Mouse (Mus musculus) megakaryocyte progenitor cell, adult 5-6 weeks (primary cell): ENCODE measurements around the gene D030056L22Rik. TPM values are rescaled to one million over a fixed set of nuclear protein-coding genes. Genes with fewer than 3 reads are reported as not detected.
A peak's percentile ranks its signal among the peaks of the same experiment; 100 is the strongest.

Experiments
- ATAC-seq: replicated peaks from 2 replicates; pipeline ENCODE4 v1.8.0; 2016; ENCODE audit warnings: mild to moderate bottlenecking, moderate TSS enrichment, inconsistent platforms; ENCODE audit not compliant: poor library complexity
- total RNA-seq, 2 experiments: library from RNA; stranded (forward) in 1 of 2; stranded (reverse) in 1 of 2; fragments of 157-497, 149-512 nt in 1 of 2; fragments of 200-1000 nt in 1 of 2; gene quantifications; 2 replicates each; pipeline versions ENCODE4 v1.2.3 to v1.2.4; 2015 to 2017

Gene D030056L22Rik
- total RNA-seq, 2 experiments from 2014 or later = 22.7 to 37.3 TPM

- no peak for ATAC-seq
Measured at GRCm38 (mm10) chr19:18730255-18730654, 17.3 kb downstream of the D030056L22Rik start.

GRCm38 (mm10) chr19:18731077-18731476 lies 18.1 kb downstream of the D030056L22Rik start:
- ATAC-seq = no peak

- ATAC-seq = no peak
Measured at GRCm38 (mm10) chr19:18735901-18736300, 22.9 kb downstream of the D030056L22Rik start.

- no peak for ATAC-seq
Measured at GRCm38 (mm10) chr19:18739146-18739545, 26.2 kb downstream of the D030056L22Rik start.

- ATAC-seq = peak; percentile 86
Measured at GRCm38 (mm10) chr19:18743946-18744345, 31.0 kb downstream of the D030056L22Rik start.

GRCm38 (mm10) chr19:18746576-18747340 lies 33.8 kb downstream of the D030056L22Rik start:
- ATAC-seq = no peak

- ATAC-seq = no peak
Measured at GRCm38 (mm10) chr19:18747379-18747778, 34.4 kb downstream of the D030056L22Rik start.

GRCm38 (mm10) chr19:18749598-18750339 lies 36.8 kb downstream of the D030056L22Rik start, which contains the start of gene Trpm6:
Gene Trpm6 (plus strand): TSS chr19:18749983.
- peak; percentile 37; the same call in 1 of the 2 replicates for ATAC-seq

GRCm38 (mm10) chr19:18757191-18757590 lies 44.2 kb downstream of the D030056L22Rik start:
- no peak for ATAC-seq

- ATAC-seq = no peak
Measured at GRCm38 (mm10) chr19:18757706-18758105, 44.7 kb downstream of the D030056L22Rik start.

GRCm38 (mm10) chr19:18758269-18758668 lies 45.3 kb downstream of the D030056L22Rik start:
- no peak for ATAC-seq

GRCm38 (mm10) chr19:18758916-18759315 lies 45.9 kb downstream of the D030056L22Rik start:
- ATAC-seq = no peak

- no peak for ATAC-seq
Measured at GRCm38 (mm10) chr19:18766399-18766798, 53.4 kb downstream of the D030056L22Rik start.

Other genes with a start within 250 kb of the D030056L22Rik start
- gene Ostf1, start 81.4 kb upstream of the D030056L22Rik start, total RNA-seq (2015) = 159 and 171 TPM in 2 replicates
- gene Ostf1, start 81.4 kb upstream of the D030056L22Rik start, total RNA-seq (2017) = 183 and 192 TPM in 2 replicates
- 10.1 TPM in 2 replicates for gene Nmrk1, start 81.2 kb upstream of the D030056L22Rik start, total RNA-seq (2015)
- 4.6 and 4.9 TPM in 2 replicates for gene Nmrk1, start 81.2 kb upstream of the D030056L22Rik start, total RNA-seq (2017)
- gene Carnmt1, start 42.4 kb upstream of the D030056L22Rik start, total RNA-seq (2015) = 34.2 and 38.6 TPM in 2 replicates
- 23.2 and 30.4 TPM in 2 replicates for gene Carnmt1, start 42.4 kb upstream of the D030056L22Rik start, total RNA-seq (2017)
- 0.32 TPM in 1 of 2 replicates, not detected in the other for gene Trpm6, start 36.8 kb downstream of the D030056L22Rik start, total RNA-seq (2015)
- not detected in 2 replicates for gene Trpm6, start 36.8 kb downstream of the D030056L22Rik start, total RNA-seq (2017)